Mouse (Mus musculus): ENCODE measurements around the gene Cdyl2. TPM values are rescaled to one million over a fixed set of nuclear protein-coding genes. Genes with fewer than 3 reads are reported as not detected.

The Cdyl2 gene
- 6.1 TPM for polyA plus RNA-seq (2015; fragmentation: Illumina TruSeq; extraction: RNeasy Lipid Tissue Mini Kit (QIAGEN cat#74804); ENCODE audit: low read depth, low replicate concordance)

GRCm38 (mm10) chr8:116732684-116733647, at the start of gene Cdyl2:
TSS of gene Cdyl2 (minus strand) at chr8:116732991.

Other genes starting within 250 kb of the Cdyl2 start
- gene Dynlrb2, start 228.0 kb downstream of the Cdyl2 start, polyA plus RNA-seq (2015; fragmentation: Illumina TruSeq; extraction: RNeasy Lipid Tissue Mini Kit (QIAGEN cat#74804); ENCODE audit: low read depth, low replicate concordance): 10.1 TPM
- 26.0 TPM for gene Cmc2, start 188.5 kb upstream of the Cdyl2 start, polyA plus RNA-seq (2015; fragmentation: Illumina TruSeq; extraction: RNeasy Lipid Tissue Mini Kit (QIAGEN cat#74804); ENCODE audit: low read depth, low replicate concordance)
- gene Cenpn, start 188.7 kb upstream of the Cdyl2 start, polyA plus RNA-seq (2015; fragmentation: Illumina TruSeq; extraction: RNeasy Lipid Tissue Mini Kit (QIAGEN cat#74804); ENCODE audit: low read depth, low replicate concordance): 2.1 TPM
- 40.8 TPM for gene Atmin, start 210.4 kb upstream of the Cdyl2 start, polyA plus RNA-seq (2015; fragmentation: Illumina TruSeq; extraction: RNeasy Lipid Tissue Mini Kit (QIAGEN cat#74804); ENCODE audit: low read depth, low replicate concordance)
- gene 1700030J22Rik, start 246.0 kb upstream of the Cdyl2 start, polyA plus RNA-seq (2015; fragmentation: Illumina TruSeq; extraction: RNeasy Lipid Tissue Mini Kit (QIAGEN cat#74804); ENCODE audit: low read depth, low replicate concordance): 6.1 TPM

All from brain, adult 10 weeks (tissue).